Comparison of ENCODE assay signal across 8 mouse cellular contexts in the genomic region with DNA sequence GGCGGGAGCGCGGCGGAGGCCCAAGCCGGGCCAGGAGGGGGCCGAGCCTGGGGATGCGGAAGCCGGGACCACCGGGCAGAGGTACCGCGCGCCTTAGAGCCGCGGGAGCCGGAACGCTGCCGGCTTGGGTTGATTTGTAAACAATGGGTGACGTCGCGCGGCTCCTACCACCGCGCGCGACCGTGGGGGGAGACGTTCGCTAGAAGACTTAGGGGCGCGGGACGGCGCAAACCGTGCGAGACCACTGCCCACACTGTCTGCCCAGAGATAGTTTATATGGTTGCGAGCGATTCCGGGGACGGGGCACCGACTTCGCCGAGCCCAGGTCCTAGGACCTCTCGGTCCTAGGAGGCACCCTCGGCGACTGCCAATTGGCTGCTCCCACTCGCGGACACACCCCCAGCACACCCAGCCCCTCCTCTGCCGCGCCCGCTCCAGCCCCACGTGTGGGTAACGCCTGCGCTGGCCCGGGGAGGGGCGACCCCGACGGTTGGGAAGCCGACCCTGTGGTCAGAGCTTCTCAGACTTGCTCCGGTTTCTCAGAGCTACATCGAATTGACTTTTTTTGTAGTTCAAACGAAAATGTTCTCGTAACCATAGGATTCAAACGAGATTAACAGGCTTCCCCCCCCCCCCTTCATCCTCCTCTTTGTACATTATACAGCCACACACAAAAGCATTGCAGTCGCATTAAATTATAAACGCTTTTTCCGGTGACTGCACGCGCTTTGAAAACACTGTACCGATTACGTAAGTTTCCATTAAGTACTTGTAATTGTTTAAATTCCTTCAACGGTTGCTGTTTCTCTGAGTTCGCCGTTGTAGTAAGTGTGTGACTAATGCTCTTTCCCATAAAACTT. TPM values are rescaled to one million over a fixed set of nuclear protein-coding genes. Genes with fewer than 3 reads are reported as not detected.
DNase-seq lines count a peak whose midpoint lies in the region; ATAC-seq lines count a peak whose summit lies in the region.

A gene (minus strand): TSS at position 141 of the 860 bp plus-strand sequence.

- ATAC-seq in common myeloid progenitor, adult 5-6 weeks (replicated peaks; ENCODE audit: low read depth, poor library complexity, severe bottlenecking) = peak; percentile 89
- peak; percentile 85 for ATAC-seq in megakaryocyte progenitor cell, adult 5-6 weeks (replicated peaks; ENCODE audit: poor library complexity)

- peak; percentile 95 for DNase-seq in ZHBTc4 (ENCODE audit: low read depth, low spot score)
- peak; percentile 78 to 83 for DNase-seq in gastrocnemius, adult 8-10 months (ENCODE audit: low spot score in 2 of 2)
- peak; percentile 95 for DNase-seq in induced T-regulatory cell, adult 2 months (ENCODE audit: low read depth)
- peak; percentile 55 to 84 for DNase-seq in left cerebral cortex, adult 9 months (ENCODE audit: low spot score in 2 of 2)
- DNase-seq in right cerebral cortex, postnatal 14 days = peak; percentile 82
- peak; percentile 83 to 87 for DNase-seq in urinary bladder, postnatal 36 days (ENCODE audit: low spot score in 2 of 2)

RNA-seq across cellular contexts. Expression of the gene that starts here (rescaled TPM):
- 26.8 and 27.4 TPM in 2 replicates for total RNA-seq in common myeloid progenitor, adult 5-6 weeks (2017)
- total RNA-seq in gastrocnemius, adult 8-10 months (2022) = 10 to 100 TPM in 3 of 4 experiments, 1 to 10 TPM in 1; 4.5 to 15.5 (median 12.5) TPM
- total RNA-seq in megakaryocyte progenitor cell, adult 5-6 weeks (2015) = 25.2 and 27.8 TPM in 2 replicates
- total RNA-seq in megakaryocyte progenitor cell, adult 5-6 weeks (2017) = 28.2 and 29.8 TPM in 2 replicates

Comparison
In these comparisons a context has a peak if more than half of its experiments do, and no peak if none do; other contexts are left out.
1. Peak in every context shown above with its lines: DNase-seq and ATAC-seq.